Mouse (Mus musculus) forebrain, postnatal 0 days (tissue): ENCODE data around the gene Gm7579. TPM values are rescaled to one million over a fixed set of nuclear protein-coding genes. Genes with fewer than 3 reads are reported as not detected.
"Not testable (repeated sequence)": the region's sequence is repeated elsewhere in the genome, so short reads cannot be mapped to it uniquely, and the experiment has no call there.

ENCODE experiments used
- ATAC-seq: fragments of 200-750 bp; cut with Nextera tagmentation; 2 replicates; pipeline ENCODE4 v1.8.0; 2017; ENCODE audit warnings: mild to moderate bottlenecking, moderate library complexity
- DNase-seq: peaks from one replicate; pipeline ENCODE4 v3.0.0-alpha.2; 2015
- H3K27ac ChIP-seq: fragments of 300-500 bp; sonication (generic); 2 replicates; pipeline ENCODE4 v1.5.1; 2014; ENCODE audit warnings: low read depth, mild to moderate bottlenecking, antibody characterized with exemption, low read length, moderate library complexity, mixed read lengths
- H3K27me3 ChIP-seq: fragments of 300-500 bp; sonication (generic); 2 replicates; pipeline ENCODE4 v1.6.1; 2014; ENCODE audit warnings: mild to moderate bottlenecking, low read length, mixed read lengths; ENCODE audit not compliant: insufficient read depth
- H3K36me3 ChIP-seq: fragments of 300-500 bp; sonication (generic); 2 replicates; pipeline ENCODE4 v1.6.1; 2014; ENCODE audit warnings: mild to moderate bottlenecking, moderate library complexity; ENCODE audit not compliant: insufficient read depth
- H3K4me1 ChIP-seq: fragments of 300-500 bp; sonication (generic); 2 replicates; pipeline ENCODE4 v1.6.1; 2014; ENCODE audit warnings: antibody characterized with exemption; ENCODE audit not compliant: insufficient read depth
- H3K4me2 ChIP-seq: fragments of 300-500 bp; sonication (generic); 2 replicates; pipeline ENCODE4 v1.6.1; 2014; ENCODE audit warnings: low read depth, mild to moderate bottlenecking, moderate library complexity
- H3K4me3 ChIP-seq: fragments of 300-500 bp; sonication (generic); 2 replicates; pipeline ENCODE4 v1.5.1; 2014; ENCODE audit warnings: low read depth, low read length, mixed read lengths
- H3K9ac ChIP-seq: fragments of 300-500 bp; sonication (generic); 2 replicates; pipeline ENCODE4 v1.6.1; 2014; ENCODE audit warnings: mild to moderate bottlenecking
- H3K9me3 ChIP-seq: fragments of 300-500 bp; sonication (generic); 2 replicates; pipeline ENCODE4 v1.6.1; 2016; ENCODE audit warnings: low read length
- CTCF ChIP-seq: sonication (generic); IDR thresholded peaks from 2 replicates; pipeline ENCODE4 v1.5.1; 2016; ENCODE audit warnings: antibody characterized with exemption, control low read depth, low read depth
- WGBS: fragments of 180-500 bp; shearing (Covaris S2); extraction: QIAGEN DNeasy Blood & Tissue Kit; methylation state at CpG from one replicate; pipeline ENCODE4 v1.1.7; 2014; 5-methylcytosine and 5-hydroxymethylcytosine counted together
- polyA plus RNA-seq: library from polyadenylated mRNA; unstranded; fragments of >200 nt; fragmentation: Nextera tagmentation; extraction: Ambion mirVana; gene quantifications from 2 replicates; pipeline ENCODE4 v1.2.1, GENCODE M21; 2015
- total RNA-seq: library from RNA; depleted of rRNA; stranded (reverse); fragments of >200 nt; gene quantifications from 2 replicates; pipeline ENCODE4 v1.2.3, GENCODE M21; 2014; rRNA removed

The Gm7579 gene
- total and polyA plus RNA-seq, 2 experiments from 2014 or later: not detected

GRCm38 (mm10) chr7:142240978-142241377 is 29.3 kb downstream of the Gm7579 start, which contains the start of gene Gm40460:
TSS of gene Gm40460 (minus strand) at chr7:142241078.
- Histone ChIP-seq H3K36me3 (no peaks in the 10 kb centered on the region), H3K4me2 (no peak within 1 kb of the TSS), H3K9me3 (no peaks in the 10 kb centered on the region), H3K4me3 (no peak within 1 kb of the TSS), H3K4me1 (no peaks in the 10 kb centered on the region), H3K27ac (no peak within 1 kb of the TSS), H3K27me3 (no peaks in the 10 kb centered on the region), H3K9ac (no peak within 1 kb of the TSS)
- ATAC-seq: no peak
- WGBS: 55% methylated on average over 2 of the region's 2 CpGs
- TF ChIP-seq CTCF: no peak
- no peak for DNase-seq

DNA sequence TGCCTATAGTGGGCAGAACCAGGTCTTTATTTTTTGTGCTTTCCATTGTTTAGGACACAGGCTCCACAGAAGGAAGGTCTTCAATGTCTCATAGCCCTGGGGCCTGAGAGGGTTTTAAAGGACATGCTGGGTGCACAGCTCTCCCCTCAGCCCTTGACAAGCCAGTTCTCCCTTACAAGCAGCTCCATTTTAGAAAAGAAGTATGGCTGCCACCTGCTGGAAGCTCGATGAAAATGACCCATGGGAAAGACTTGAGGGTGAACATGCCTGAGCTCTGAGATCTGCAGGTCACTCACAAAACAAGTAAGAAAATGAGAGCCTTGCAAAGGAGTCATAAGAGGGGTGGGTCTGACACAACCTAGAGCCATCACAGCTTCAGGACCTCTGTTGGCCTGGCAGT is 38.2 kb downstream of the Gm7579 start:
- peak; percentile 71 for TF ChIP-seq CTCF
- 0% methylated on average over 1 of the region's 1 CpGs for WGBS

DNA sequence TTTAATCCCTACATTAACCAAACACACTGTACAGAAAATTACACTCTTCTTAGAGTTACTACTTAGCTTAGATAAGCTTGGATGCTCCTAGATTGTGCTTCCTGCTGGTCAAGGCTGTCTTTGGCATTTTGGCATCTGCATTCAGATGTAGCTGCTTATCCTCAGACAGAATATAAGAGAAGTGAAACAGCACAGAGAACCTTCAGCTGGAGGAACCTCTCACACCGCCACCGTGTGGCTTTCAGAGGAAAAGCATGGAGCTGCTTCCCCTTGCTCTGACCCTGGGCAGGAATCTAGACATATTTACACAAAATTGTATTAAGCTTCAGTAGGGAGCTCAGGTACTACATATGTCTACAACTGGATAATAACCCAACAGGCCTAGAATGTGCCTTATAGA is 43.9 kb downstream of the Gm7579 start:
- no peak overlapping the region for H3K4me3 ChIP-seq
- 0% methylated on average over 2 of the region's 2 CpGs for WGBS

More for the DNA sequence above, 38.2 kb downstream of the Gm7579 start:
- ATAC-seq: no peak
- Histone ChIP-seq H3K4me3 (no peak overlapping the region), H3K36me3 (no peaks in the 10 kb centered on the region), H3K27me3 (no peaks in the 10 kb centered on the region), H3K4me1 (no peaks in the 10 kb centered on the region), H3K9ac (no peak overlapping the region), H3K4me2 (no peak overlapping the region), H3K27ac (no peak overlapping the region), H3K9me3 (no peaks in the 10 kb centered on the region)
- peak; percentile 50 for DNase-seq

GRCm38 (mm10) chr7:142258254-142258653 is 46.6 kb downstream of the Gm7579 start, which contains the start of gene Gm2431:
TSS of gene Gm2431 (minus strand) at chr7:142258354.
- H3K4me2 ChIP-seq, ATAC-seq, H3K9ac ChIP-seq, H3K27me3 ChIP-seq, H3K9me3 ChIP-seq, H3K36me3 ChIP-seq, DNase-seq, H3K27ac ChIP-seq, H3K4me3 ChIP-seq, H3K4me1 ChIP-seq: not testable (repeated sequence)
- 60% methylated on average over 1 of the region's 1 CpGs for WGBS

More for the DNA sequence above, 43.9 kb downstream of the Gm7579 start:
- Histone ChIP-seq H3K27me3 (no peaks in the 10 kb centered on the region), H3K36me3 (no peaks in the 10 kb centered on the region), H3K9me3 (no peaks in the 10 kb centered on the region), H3K4me1 (no peaks in the 10 kb centered on the region), H3K27ac (no peak overlapping the region), H3K9ac (no peak overlapping the region), H3K4me2 (no peak overlapping the region)
- DNase-seq (peak; percentile 48), ATAC-seq (peak; percentile 69)
- TF ChIP-seq CTCF: peak; percentile 78

Other genes with a start within 250 kb of the Gm7579 start
- 37.8 and 42.5 TPM in 2 replicates for gene Mob2, start 150.8 kb upstream of the Gm7579 start, total RNA-seq
- 39.8 and 39.9 TPM in 2 replicates for gene Mob2, start 150.8 kb upstream of the Gm7579 start, polyA plus RNA-seq
- 78.0 and 92.6 TPM in 2 replicates for gene Dusp8, start 116.0 kb upstream of the Gm7579 start, total RNA-seq
- gene Dusp8, start 116.0 kb upstream of the Gm7579 start, polyA plus RNA-seq: 79.2 and 106 TPM in 2 replicates
- gene Gm45618, start 91.1 kb upstream of the Gm7579 start, total RNA-seq: not detected in 2 replicates
- gene Gm45618, start 91.1 kb upstream of the Gm7579 start, polyA plus RNA-seq: 0.24 TPM in 1 of 2 replicates, not detected in the other
- gene Gm39115, start 75.8 kb upstream of the Gm7579 start, total RNA-seq: not detected in 2 replicates
- not detected in 2 replicates for gene Gm39115, start 75.8 kb upstream of the Gm7579 start, polyA plus RNA-seq
- gene Gm45337, start 67.3 kb upstream of the Gm7579 start, total RNA-seq: not detected in 2 replicates
- gene Gm45337, start 67.3 kb upstream of the Gm7579 start, polyA plus RNA-seq: not detected in 2 replicates
- not detected in 2 replicates for gene Gm29735, start 54.7 kb upstream of the Gm7579 start, total RNA-seq
- not detected in 2 replicates for gene Gm29735, start 54.7 kb upstream of the Gm7579 start, polyA plus RNA-seq
- not detected in 2 replicates for gene Gm4553, start 46.1 kb upstream of the Gm7579 start, total RNA-seq
- gene Gm4553, start 46.1 kb upstream of the Gm7579 start, polyA plus RNA-seq: not detected in 2 replicates
- 0.08 TPM in 1 of 2 replicates, not detected in the other for gene Krtap5-2, start 35.9 kb upstream of the Gm7579 start, total RNA-seq
- not detected in 2 replicates for gene Krtap5-2, start 35.9 kb upstream of the Gm7579 start, polyA plus RNA-seq
- gene Gm10153, start 21.5 kb upstream of the Gm7579 start, total RNA-seq: not detected in 2 replicates
- not detected in 2 replicates for gene Gm10153, start 21.5 kb upstream of the Gm7579 start, polyA plus RNA-seq
- gene Krtap5-3, start 10.5 kb upstream of the Gm7579 start, total RNA-seq: not detected in 2 replicates
- gene Krtap5-3, start 10.5 kb upstream of the Gm7579 start, polyA plus RNA-seq: not detected in 2 replicates
- gene Krtap5-5, start 18.1 kb downstream of the Gm7579 start, total RNA-seq: not detected in 2 replicates
- not detected in 2 replicates for gene Krtap5-5, start 18.1 kb downstream of the Gm7579 start, polyA plus RNA-seq
- gene Gm40460, start 29.2 kb downstream of the Gm7579 start, total RNA-seq: not detected in 2 replicates
- not detected in 2 replicates for gene Gm40460, start 29.2 kb downstream of the Gm7579 start, polyA plus RNA-seq
- not detected in 2 replicates for gene Gm2431, start 46.5 kb downstream of the Gm7579 start, total RNA-seq
- gene Gm2431, start 46.5 kb downstream of the Gm7579 start, polyA plus RNA-seq: not detected in 2 replicates
- not detected in 2 replicates for gene Gm4559, start 62.5 kb downstream of the Gm7579 start, total RNA-seq
- gene Gm4559, start 62.5 kb downstream of the Gm7579 start, polyA plus RNA-seq: not detected in 2 replicates
- not detected in 2 replicates for gene Krtap5-1, start 85.3 kb downstream of the Gm7579 start, total RNA-seq
- not detected in 2 replicates for gene Krtap5-1, start 85.3 kb downstream of the Gm7579 start, polyA plus RNA-seq
- gene Krtap5-4, start 91.7 kb downstream of the Gm7579 start, total RNA-seq: not detected in 2 replicates
- gene Krtap5-4, start 91.7 kb downstream of the Gm7579 start, polyA plus RNA-seq: not detected in 2 replicates
- 5.6 and 6.6 TPM in 2 replicates for gene Ifitm10, start 161.9 kb downstream of the Gm7579 start, total RNA-seq
- 10.2 and 13.0 TPM in 2 replicates for gene Ifitm10, start 161.9 kb downstream of the Gm7579 start, polyA plus RNA-seq
- gene Gm49369, start 170.8 kb downstream of the Gm7579 start, total RNA-seq: 21.2 and 45.2 TPM in 2 replicates
- 0.60 TPM in 1 of 2 replicates, not detected in the other for gene Gm49369, start 170.8 kb downstream of the Gm7579 start, polyA plus RNA-seq
- 243 and 366 TPM in 2 replicates for gene Ctsd, start 176.2 kb downstream of the Gm7579 start, total RNA-seq
- 313 and 338 TPM in 2 replicates for gene Ctsd, start 176.2 kb downstream of the Gm7579 start, polyA plus RNA-seq
- not detected in 2 replicates for gene Syt8, start 223.0 kb downstream of the Gm7579 start, total RNA-seq
- gene Syt8, start 223.0 kb downstream of the Gm7579 start, polyA plus RNA-seq: not detected in 2 replicates
- gene Tnni2, start 229.9 kb downstream of the Gm7579 start, total RNA-seq: 0.33 and 2.8 TPM in 2 replicates
- gene Tnni2, start 229.9 kb downstream of the Gm7579 start, polyA plus RNA-seq: 0.21 and 1.5 TPM in 2 replicates
- 5.7 and 7.9 TPM in 2 replicates for gene Lsp1, start 248.9 kb downstream of the Gm7579 start, total RNA-seq
- 5.5 and 6.4 TPM in 2 replicates for gene Lsp1, start 248.9 kb downstream of the Gm7579 start, polyA plus RNA-seq